Mouse (Mus musculus): Measurements from ENCODE around the gene St6gal1. TPM values are rescaled to one million over a fixed set of nuclear protein-coding genes. Genes with fewer than 3 reads are reported as not detected.

The St6gal1 gene
- polyA plus RNA-seq, 1 experiment: 22.1 TPM

GRCm38 (mm10) chr16:23332136-23332535 is 107.6 kb downstream of the St6gal1 start:
- TF ChIP-seq CTCF (IDR thresholded peaks at IDR 0.05; ENCODE audit: insufficient read depth, low read length) (no peak), POLR2A (IDR thresholded peaks at IDR 0.05; ENCODE audit: borderline replicate concordance, extremely low read depth, low read depth, low read length) (no peak)
- DNase-seq: no peak
- Histone ChIP-seq H3K4me1 (ENCODE audit: control insufficient read depth, insufficient read depth, low read length) (peaks cover 2% of the 10 kb centered on the region; the same call in 1 of the 2 replicates), H3K4me3 (replicated peaks; ENCODE audit: extremely low read depth, low read depth, low read length) (no peak overlapping the region)
- WGBS: 34% methylated on average over 2 of the region's 2 CpGs

GRCm38 (mm10) chr16:23332686-23333085 is 108.1 kb downstream of the St6gal1 start:
- H3K4me1 ChIP-seq (ENCODE audit: control insufficient read depth, insufficient read depth, low read length): peaks cover 2% of the 10 kb centered on the region; the same call in 1 of the 2 replicates
- no peak for DNase-seq
- whole genome bisulfite sequencing: 21% methylated on average over 6 of the region's 6 CpGs
- TF ChIP-seq POLR2A (IDR thresholded peaks at IDR 0.05; ENCODE audit: borderline replicate concordance, extremely low read depth, low read depth, low read length): no peak
- TF ChIP-seq CTCF (IDR thresholded peaks at IDR 0.05; ENCODE audit: insufficient read depth, low read length): no peak
- no peak overlapping the region for H3K4me3 ChIP-seq (replicated peaks; ENCODE audit: extremely low read depth, low read depth, low read length)

GRCm38 (mm10) chr16:23333875-23334551 is 109.5 kb downstream of the St6gal1 start:
- Histone ChIP-seq H3K4me3 (replicated peaks; ENCODE audit: extremely low read depth, low read depth, low read length) (no peak overlapping the region), H3K4me1 (ENCODE audit: control insufficient read depth, insufficient read depth, low read length) (peaks cover 2% of the 10 kb centered on the region; the same call in 1 of the 2 replicates)
- DNase-seq: no peak
- TF ChIP-seq POLR2A (IDR thresholded peaks at IDR 0.05; ENCODE audit: borderline replicate concordance, extremely low read depth, low read depth, low read length): no peak
- no peak for TF ChIP-seq CTCF (IDR thresholded peaks at IDR 0.05; ENCODE audit: insufficient read depth, low read length)
- WGBS: 53% methylated on average over 6 of the region's 6 CpGs

GRCm38 (mm10) chr16:23337317-23337716 is 112.8 kb downstream of the St6gal1 start:
- H3K4me1 ChIP-seq (ENCODE audit: control insufficient read depth, insufficient read depth, low read length): no peaks in the 10 kb centered on the region; the same call in 1 of the 2 replicates
- 42% methylated on average over 4 of the region's 4 CpGs for WGBS
- TF ChIP-seq POLR2A (IDR thresholded peaks at IDR 0.05; ENCODE audit: borderline replicate concordance, extremely low read depth, low read depth, low read length): no peak
- TF ChIP-seq CTCF (IDR thresholded peaks at IDR 0.05; ENCODE audit: insufficient read depth, low read length): no peak
- DNase-seq: no peak
- no peak overlapping the region for H3K4me3 ChIP-seq (replicated peaks; ENCODE audit: extremely low read depth, low read depth, low read length)

- H3K4me3 ChIP-seq (replicated peaks; ENCODE audit: extremely low read depth, low read depth, low read length): no peak overlapping the region
- WGBS: 99% methylated on average over 2 of the region's 2 CpGs
These were observed 116.7 kb downstream of the St6gal1 start for GRCm38 (mm10) chr16:23341254-23341653.

GRCm38 (mm10) chr16:23350802-23351201 is 126.3 kb downstream of the St6gal1 start:
- TF ChIP-seq POLR2A (IDR thresholded peaks at IDR 0.05; ENCODE audit: borderline replicate concordance, extremely low read depth, low read depth, low read length) (no peak), CTCF (IDR thresholded peaks at IDR 0.05; ENCODE audit: insufficient read depth, low read length) (no peak)
- peaks cover 5% of the 10 kb centered on the region; the same call in 1 of the 2 replicates for H3K4me1 ChIP-seq (ENCODE audit: control insufficient read depth, insufficient read depth, low read length)
- 29% methylated on average over 2 of the region's 2 CpGs for WGBS
- DNase-seq: no peak
- no peak overlapping the region for H3K4me3 ChIP-seq (replicated peaks; ENCODE audit: extremely low read depth, low read depth, low read length)

More at GRCm38 (mm10) chr16:23341254-23341653, 116.7 kb downstream of the St6gal1 start:
- no peak for TF ChIP-seq POLR2A (IDR thresholded peaks at IDR 0.05; ENCODE audit: borderline replicate concordance, extremely low read depth, low read depth, low read length)
- TF ChIP-seq CTCF (IDR thresholded peaks at IDR 0.05; ENCODE audit: insufficient read depth, low read length): no peak
- no peak for DNase-seq
- H3K4me1 ChIP-seq (ENCODE audit: control insufficient read depth, insufficient read depth, low read length): no peaks in the 10 kb centered on the region

GRCm38 (mm10) chr16:23361031-23361430 is 136.5 kb downstream of the St6gal1 start:
- 79% methylated on average over 4 of the region's 4 CpGs for WGBS
- TF ChIP-seq CTCF (IDR thresholded peaks at IDR 0.05; ENCODE audit: insufficient read depth, low read length) (no peak), POLR2A (IDR thresholded peaks at IDR 0.05; ENCODE audit: borderline replicate concordance, extremely low read depth, low read depth, low read length) (no peak)
- no peak for DNase-seq
- Histone ChIP-seq H3K4me3 (replicated peaks; ENCODE audit: extremely low read depth, low read depth, low read length) (no peak overlapping the region), H3K4me1 (ENCODE audit: control insufficient read depth, insufficient read depth, low read length) (no peaks in the 10 kb centered on the region)

- DNase-seq: no peak
- no peak for TF ChIP-seq CTCF (IDR thresholded peaks at IDR 0.05; ENCODE audit: insufficient read depth, low read length)
- TF ChIP-seq POLR2A (IDR thresholded peaks at IDR 0.05; ENCODE audit: borderline replicate concordance, extremely low read depth, low read depth, low read length): no peak
- WGBS: 80% methylated on average over 3 of the region's 3 CpGs
- Histone ChIP-seq H3K4me3 (replicated peaks; ENCODE audit: extremely low read depth, low read depth, low read length) (no peak overlapping the region), H3K4me1 (ENCODE audit: control insufficient read depth, insufficient read depth, low read length) (no peaks in the 10 kb centered on the region)
These were observed 137.0 kb downstream of the St6gal1 start for GRCm38 (mm10) chr16:23361434-23361970.

- peaks cover 4% of the 10 kb centered on the region for H3K4me1 ChIP-seq (ENCODE audit: control insufficient read depth, insufficient read depth, low read length)
- no peak overlapping the region for H3K4me3 ChIP-seq (replicated peaks; ENCODE audit: extremely low read depth, low read depth, low read length)
- 69% methylated on average over 2 of the region's 2 CpGs for WGBS
- DNase-seq: no peak
- no peak for TF ChIP-seq POLR2A (IDR thresholded peaks at IDR 0.05; ENCODE audit: borderline replicate concordance, extremely low read depth, low read depth, low read length)
- TF ChIP-seq CTCF (IDR thresholded peaks at IDR 0.05; ENCODE audit: insufficient read depth, low read length): no peak
These were observed 139.9 kb downstream of the St6gal1 start for GRCm38 (mm10) chr16:23364328-23364990.
